Mouse (Mus musculus): ENCODE measurements around the gene Dnajc4.

Gene Dnajc4

GRCm38 (mm10) chr19:6948186-6948585 lies 44.2 kb downstream of the Dnajc4 start:
- DNase-seq (ENCODE audit: extremely low spot score, low spot score): no peak

GRCm38 (mm10) chr19:6947742-6948141 lies 44.6 kb downstream of the Dnajc4 start:
- no peak for DNase-seq (ENCODE audit: extremely low spot score, low spot score)

GRCm38 (mm10) chr19:6943709-6944108 lies 48.7 kb downstream of the Dnajc4 start:
- no peak for DNase-seq (ENCODE audit: extremely low spot score, low spot score)

- no peak for DNase-seq (ENCODE audit: extremely low spot score, low spot score)
These were observed 49.6 kb downstream of the Dnajc4 start for GRCm38 (mm10) chr19:6942764-6943163.

GRCm38 (mm10) chr19:6942249-6942691 lies 50.1 kb downstream of the Dnajc4 start, which contains the start of gene Gpr137:
Gene Gpr137 (minus strand): TSS chr19:6942480.
- DNase-seq (ENCODE audit: extremely low spot score, low spot score): peak; percentile 90

- DNase-seq (ENCODE audit: extremely low spot score, low spot score): peak; percentile 97
These were observed 50.8 kb downstream of the Dnajc4 start, which contains the start of gene Bad for GRCm38 (mm10) chr19:6941372-6942248. Gene Bad (plus strand): TSS chr19:6941861.

GRCm38 (mm10) chr19:6940396-6941351 lies 51.7 kb downstream of the Dnajc4 start:
- no peak for DNase-seq (ENCODE audit: extremely low spot score, low spot score)

- DNase-seq (ENCODE audit: extremely low spot score, low spot score): no peak
These were observed 53.0 kb downstream of the Dnajc4 start for GRCm38 (mm10) chr19:6939106-6940002.

Measured in neural tube, embryonic 10.5 days (tissue).